Mouse (Mus musculus) erythroblast, adult 5-6 weeks (primary cell): ENCODE results near the gene Arhgef19. TPM values are rescaled to one million over a fixed set of nuclear protein-coding genes. Genes with fewer than 3 reads are reported as not detected.

Experiments
- ATAC-seq: replicated peaks from 2 replicates; pipeline ENCODE4 v1.8.0; 2016; ENCODE audit warnings: moderate number of reproducible peaks, mild to moderate bottlenecking, moderate TSS enrichment, inconsistent platforms; ENCODE audit not compliant: poor library complexity, low FRiP score, severe bottlenecking
- total RNA-seq, 2 experiments: library from RNA; stranded (forward) in 1 of 2; stranded (reverse) in 1 of 2; fragments of 150-400 nt in 1 of 2; fragments of 200-764, 138-1000 nt in 1 of 2; gene quantifications; 2 replicates each; pipeline versions ENCODE4 v1.2.3 to v1.2.4; 2015 to 2017; ENCODE audit warnings: low replicate concordance in 2 of 2

The Arhgef19 gene
- total RNA-seq, 2 experiments from 2014 or later: not detected

DNA sequence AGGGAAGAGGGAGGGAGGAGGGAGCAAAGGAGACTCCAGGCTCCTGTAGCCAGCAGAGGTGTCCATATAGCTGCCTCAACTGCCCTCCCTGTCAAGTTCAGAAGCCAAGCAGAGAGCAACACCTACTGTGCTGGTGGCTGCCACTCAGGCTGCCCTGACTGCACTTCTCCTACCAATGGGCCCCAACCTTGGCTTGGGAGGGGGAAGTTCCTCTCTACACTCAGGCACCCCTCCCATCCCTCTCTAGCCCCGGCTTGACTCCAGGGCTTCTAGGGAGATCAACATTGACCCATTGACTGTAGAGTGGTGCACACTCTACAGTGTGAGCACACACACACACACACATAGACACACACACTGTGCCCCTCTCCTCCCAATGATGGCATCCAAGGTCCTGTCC, 42.3 kb downstream of the Arhgef19 start:
- ATAC-seq: no peak

DNA sequence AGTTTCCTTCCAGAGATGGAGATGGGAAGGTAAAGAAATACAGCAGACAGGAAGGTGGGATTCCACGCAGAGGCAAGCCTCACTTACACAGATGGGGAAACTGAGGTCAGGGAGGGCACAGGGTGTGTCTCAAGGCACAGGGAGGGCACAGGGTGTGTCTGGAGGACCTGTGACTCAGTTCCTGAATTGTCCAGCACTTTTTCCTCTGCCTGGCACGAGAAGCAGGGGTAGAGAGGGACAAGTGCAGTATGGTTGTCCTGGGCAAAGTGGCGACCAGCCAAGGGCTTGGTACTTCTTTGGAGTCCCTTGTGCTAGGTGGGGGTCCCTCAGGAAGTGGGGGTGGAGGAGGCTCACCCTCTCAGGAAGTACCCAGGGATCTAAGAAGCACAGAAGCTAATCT, 42.8 kb downstream of the Arhgef19 start:
- ATAC-seq: no peak

DNA sequence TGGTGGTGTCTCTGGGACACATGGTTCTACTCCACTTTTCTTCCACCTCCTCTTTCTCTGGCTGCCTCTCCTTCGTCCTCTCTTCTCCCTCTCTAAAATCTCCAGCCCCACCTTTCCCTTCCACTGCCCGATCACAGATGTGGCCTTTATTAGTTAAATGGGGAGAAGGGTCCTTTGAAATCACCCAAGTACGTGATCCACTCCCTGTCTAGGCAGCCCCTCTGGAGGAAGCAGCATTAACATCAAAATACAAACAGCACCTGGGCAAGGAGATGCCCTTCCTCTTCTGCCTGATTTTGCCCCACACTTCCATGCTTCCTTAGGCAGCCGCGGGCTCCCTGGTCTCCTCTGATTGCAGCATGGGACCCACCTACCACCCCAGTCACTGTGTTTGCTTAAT, 43.3 kb downstream of the Arhgef19 start:
- ATAC-seq: no peak

DNA sequence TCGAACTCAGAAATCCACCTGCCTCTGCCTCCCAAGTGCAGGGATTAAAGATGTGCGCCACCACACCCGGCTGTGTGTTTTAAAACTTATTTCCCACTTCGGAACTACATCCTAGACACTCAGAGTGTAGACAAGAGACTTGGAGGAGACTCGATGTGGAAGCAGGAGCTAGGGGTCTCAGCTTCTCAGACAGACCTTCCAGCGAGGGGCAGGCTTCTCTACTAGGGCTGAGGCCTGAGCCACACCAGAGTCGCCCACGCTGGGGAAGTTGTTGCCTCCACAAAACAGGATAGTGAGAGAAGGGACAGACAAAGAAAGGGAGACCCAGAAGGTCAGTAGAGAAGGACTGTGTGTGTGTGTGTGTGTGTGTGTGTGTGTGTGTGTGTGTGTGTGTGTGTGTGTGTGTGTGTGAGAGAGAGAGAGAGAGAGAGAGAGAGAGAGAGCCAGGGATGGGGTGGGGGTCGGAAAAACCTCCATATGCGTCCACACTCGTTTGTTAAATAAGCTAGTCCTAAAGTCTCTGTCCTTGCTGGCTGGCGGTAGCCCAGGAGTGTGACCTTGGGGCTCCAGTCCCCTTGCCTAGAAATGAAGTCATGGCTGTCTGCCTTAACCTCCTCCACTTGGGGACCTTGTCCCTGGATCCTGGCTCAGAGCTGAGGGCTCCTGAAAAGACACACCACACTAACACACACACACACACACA, 44.0 kb downstream of the Arhgef19 start:
- no peak for ATAC-seq

DNA sequence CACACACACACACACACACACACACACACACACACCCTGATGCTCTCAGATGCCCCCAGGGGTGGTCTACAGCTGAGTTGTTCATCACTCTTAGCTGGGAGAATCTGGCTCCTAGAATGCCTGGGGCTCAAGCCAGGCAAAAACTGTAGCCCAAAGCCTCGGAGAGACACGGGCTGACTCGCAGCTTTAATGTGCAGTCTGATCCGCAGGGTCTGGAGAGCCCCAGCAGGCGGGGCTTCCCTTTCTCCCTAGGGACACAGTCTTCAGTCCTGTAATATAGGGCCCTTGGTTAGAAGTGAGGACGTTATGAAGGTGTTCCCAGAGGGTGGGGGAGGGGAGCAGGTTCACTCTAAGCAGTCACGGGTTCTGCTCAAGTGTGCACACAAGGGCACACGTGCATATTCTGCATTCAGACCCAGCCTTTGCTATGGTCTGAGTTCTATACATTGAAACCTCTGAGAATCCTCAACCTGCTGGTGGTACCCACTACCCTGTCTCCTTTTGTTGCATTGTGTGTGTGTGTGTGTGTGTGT, 44.6 kb downstream of the Arhgef19 start:
- no peak for ATAC-seq

DNA sequence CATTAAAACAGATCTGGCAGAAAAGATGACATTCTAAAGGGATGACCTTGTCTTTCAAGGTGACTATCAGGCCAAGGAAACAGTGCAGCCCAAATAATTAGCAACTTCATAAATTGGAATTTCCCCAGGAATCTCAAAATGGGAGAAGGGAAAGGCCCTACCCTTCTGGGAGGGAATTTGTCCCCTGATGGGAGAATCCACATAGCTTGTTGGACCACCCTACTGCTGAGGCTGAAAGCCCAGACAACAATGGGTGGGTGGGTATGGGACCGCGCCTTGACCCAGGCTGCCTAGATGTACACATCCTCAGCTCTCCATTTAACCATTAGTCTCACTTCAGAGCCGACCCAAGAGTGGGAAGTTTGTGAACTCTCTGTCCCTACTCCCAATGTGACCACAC, 45.2 kb downstream of the Arhgef19 start:
- ATAC-seq: no peak

DNA sequence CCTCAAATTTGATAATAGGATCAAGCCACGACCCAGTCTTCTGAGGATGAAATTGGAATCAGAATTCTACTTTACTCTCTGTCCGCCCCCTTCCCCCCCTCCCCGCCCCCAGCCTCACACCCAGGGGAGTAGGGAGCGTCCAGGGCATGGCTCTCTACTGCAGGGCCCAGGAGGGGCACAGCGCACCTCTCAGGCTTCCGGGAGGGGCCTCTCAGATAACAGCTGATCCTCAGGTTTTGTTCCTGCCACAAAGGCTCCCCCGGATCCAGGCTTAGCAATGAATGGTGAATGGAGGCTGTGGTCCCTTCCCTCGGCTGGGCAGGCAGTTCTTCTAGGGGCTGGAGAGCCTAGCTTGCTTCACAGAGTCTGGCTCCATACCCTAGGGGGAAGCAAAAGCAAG, 45.8 kb downstream of the Arhgef19 start:
- ATAC-seq: no peak

DNA sequence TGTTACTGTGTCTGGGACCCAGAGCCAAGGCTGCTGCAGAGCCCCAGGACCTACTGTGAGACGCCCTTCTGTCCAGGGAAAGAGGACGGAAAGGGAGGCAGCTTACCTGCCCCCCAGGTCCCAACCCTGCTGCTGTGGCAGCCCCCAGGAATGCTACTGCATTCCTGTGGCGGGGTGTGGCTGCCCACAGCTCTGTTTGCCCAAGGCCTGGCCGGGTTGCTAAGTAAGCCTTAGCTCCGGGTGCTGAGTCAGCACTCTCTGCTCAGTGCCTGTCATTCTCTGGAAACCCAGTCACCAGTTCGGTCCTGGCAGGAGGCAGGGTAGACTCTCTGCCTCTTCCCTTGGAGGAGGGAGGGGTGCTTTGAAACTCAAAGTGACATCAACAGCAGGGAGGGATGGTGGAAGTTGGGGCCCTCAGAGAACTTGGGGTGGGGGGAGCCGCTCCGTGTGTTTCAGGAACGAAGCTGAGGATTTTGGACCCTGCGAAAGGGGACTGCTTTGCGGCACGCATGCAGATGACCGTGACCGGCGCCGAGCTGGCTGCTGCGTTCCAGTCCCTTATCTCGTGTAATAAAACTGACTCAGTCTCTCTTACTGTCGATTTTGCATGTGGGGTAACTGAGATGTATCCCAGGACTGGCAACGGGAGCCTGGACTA, 47.7 kb downstream of the Arhgef19 start:
- ATAC-seq: no peak

DNA sequence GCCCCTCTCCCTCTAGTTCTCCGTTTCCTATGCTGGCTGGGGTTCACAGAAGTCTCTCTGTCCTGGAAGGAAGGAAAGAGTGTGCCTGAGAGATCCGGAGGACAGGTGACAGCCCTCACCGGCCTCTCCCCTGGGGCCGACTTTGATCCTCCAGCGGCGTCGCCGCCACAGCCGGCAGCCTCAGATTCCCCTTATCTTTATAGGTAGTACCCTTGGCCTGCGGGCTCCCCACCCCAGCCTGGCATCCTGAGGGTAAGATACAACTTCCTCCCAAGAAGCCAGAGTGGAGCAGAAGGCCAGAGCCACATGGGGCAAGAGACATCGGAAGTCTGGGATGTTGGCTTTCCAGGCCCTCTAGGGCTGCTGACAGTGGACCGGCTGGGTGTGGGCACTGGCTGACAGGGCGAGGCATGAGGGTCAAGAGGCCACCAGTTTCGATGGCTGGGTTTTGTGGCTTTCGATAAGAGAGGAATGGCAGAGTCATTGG, 48.3 kb downstream of the Arhgef19 start:
- ATAC-seq: no peak

DNA sequence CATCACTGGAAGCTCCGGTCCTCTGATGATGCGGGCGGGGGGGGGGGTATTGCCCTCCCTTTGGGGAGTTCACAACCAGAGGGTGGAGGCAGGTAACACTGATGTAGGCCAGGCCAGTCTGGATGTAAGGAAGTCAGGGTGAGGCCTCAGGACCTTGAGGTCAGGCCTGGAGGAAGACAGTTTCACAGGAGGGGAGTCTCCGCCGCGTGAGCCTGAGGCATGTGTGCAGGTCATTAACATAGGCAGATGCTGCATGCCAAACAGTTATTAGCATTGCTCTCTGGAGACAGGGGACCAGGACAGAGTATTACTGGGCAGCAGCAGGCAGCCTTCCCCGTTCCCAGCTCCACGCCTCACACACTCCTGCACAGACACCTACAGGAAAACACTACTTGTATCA, 48.9 kb downstream of the Arhgef19 start:
- no peak for ATAC-seq

DNA sequence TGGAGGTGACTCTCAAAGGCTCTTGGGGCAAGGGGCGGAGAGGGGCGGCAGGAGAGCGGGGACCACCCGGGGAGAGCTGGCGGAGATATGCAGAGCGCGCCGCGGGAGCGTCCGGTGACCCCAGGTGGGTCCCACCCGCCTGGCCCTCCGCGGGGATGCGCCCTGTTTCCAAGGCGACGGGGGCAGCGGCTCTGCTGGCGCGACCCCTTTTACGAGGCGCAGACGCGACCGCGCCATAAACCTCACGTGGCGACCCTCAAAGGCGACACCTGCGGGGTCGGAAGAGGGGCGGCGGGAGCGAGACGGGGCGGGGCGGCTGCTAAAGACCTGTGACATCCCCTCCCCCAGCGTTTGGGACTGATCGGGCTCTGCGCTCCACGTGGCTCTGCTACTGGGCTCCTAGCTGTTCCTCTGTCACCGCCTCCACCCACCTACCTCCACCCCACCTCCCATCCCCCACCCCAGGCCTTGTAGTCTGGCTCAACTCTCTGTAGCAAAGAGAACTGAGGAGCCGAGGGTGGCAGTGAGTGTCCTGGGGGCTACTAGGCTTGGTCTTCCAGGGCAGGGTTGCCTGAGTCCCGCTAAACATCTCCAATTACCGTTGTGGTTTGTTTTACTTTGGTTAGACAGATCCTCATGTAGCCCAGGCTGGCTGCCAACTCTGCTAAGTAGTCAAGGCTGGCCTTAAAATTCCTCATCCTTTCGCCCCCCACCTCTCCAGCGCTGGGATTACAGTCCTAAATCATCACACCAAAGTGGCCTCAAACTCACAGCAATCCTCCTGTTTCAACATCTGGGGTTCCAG, 52.5 kb downstream of the Arhgef19 start:
- no peak for ATAC-seq

DNA sequence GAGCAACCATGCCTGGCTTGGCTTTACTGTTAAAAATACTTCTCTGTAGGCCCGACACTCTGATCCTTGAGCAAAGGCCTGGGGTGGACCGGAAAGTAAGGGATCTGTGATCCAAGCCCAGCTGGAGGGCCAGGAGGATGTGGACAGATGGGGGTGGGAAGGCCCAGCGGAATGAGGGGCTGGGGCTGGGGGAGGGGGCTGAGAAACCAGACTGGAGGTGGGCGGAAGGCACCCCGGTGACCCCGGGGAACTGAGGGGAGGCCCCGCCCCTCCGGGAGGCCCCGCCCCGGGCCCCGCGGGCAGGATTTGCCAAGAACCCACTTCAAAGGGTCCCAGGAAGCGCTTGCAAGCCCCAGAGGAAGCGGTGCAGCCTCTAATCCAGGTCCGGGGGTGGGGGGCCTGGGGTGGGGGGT, 56.5 kb downstream of the Arhgef19 start:
- ATAC-seq: no peak

DNA sequence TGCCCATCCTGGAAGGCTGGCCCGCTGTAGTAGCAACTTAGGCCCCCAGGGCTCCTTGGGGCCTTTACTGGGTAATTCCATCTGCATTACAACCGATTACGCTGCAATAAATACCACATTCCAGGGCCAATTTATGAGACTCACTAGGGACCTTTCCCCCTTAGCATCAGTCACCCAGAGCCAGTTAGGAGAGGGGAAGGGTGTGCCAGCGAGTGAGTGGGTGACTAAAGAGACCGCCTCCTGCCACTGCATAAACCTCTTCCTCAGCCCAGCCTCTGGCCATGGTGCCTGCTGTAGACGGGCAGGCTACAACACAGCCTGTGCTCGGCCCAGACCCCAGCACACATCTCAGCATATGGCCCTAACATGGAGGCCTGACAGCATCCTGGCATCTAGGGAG, 58.6 kb downstream of the Arhgef19 start:
- no peak for ATAC-seq

DNA sequence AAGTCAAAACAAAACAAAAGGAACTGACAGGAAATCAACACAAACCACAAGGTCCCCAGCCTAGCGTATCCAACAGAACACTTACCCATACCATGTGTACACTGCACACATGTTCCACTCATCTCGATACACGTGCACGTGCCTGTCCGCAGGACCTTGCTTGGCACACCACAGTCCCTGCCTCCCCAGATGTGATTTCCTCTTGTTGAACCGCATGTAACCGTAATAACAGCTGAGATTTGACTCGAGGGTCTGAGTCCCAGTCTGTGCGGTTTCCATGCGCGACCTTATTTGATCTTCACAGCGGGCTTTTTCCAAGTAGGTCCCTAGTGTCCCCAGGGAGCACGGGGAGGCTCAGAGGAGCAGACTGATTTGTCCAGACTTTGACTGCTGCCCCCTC, 60.1 kb downstream of the Arhgef19 start:
- ATAC-seq: no peak

DNA sequence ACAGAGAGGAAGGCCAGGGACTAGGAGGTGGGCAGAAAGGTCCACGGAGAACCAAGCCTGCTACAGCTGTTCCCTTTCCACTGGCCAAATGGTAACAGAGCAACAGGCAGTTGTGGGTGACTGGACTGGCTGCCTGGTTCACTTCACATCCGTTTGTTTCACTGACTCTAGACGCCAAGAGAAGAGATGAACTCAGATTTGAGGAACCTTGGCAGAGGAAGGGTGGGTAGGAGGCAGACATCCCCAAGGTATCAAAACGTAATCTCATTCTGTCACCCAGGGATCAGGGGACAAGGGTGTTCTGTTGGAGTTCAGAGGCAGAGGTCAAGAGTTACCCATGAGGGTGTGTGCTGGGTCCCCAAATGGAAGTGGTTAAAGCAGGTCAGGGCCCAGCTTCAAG, 60.9 kb downstream of the Arhgef19 start:
- ATAC-seq: no peak

DNA sequence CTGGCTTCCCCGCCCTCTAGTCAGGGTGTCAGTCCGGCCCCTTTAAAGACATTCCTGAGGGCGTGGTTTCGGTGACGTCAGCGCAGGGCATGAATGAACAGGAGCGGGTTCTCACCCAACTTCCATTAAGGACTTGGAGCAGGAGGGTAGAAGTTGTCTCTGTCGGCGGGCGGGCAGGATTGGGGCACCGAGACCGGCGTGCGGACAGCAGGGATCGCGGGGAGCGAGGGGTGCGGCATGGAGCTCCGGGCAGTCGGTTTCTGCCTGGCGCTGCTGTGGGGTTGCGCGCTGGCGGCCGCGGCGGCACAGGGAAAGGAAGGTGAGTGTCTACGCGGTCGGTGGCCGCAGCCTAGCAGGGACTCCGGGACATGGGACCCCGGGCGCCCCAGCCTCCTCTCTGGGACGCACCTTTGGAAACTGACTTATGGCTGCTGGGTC, 61.8 kb downstream of the Arhgef19 start, which contains the start of gene Epha2:
Gene Epha2 (plus strand): TSS at position 125 of the 438 bp plus-strand sequence.
- ATAC-seq: no peak

DNA sequence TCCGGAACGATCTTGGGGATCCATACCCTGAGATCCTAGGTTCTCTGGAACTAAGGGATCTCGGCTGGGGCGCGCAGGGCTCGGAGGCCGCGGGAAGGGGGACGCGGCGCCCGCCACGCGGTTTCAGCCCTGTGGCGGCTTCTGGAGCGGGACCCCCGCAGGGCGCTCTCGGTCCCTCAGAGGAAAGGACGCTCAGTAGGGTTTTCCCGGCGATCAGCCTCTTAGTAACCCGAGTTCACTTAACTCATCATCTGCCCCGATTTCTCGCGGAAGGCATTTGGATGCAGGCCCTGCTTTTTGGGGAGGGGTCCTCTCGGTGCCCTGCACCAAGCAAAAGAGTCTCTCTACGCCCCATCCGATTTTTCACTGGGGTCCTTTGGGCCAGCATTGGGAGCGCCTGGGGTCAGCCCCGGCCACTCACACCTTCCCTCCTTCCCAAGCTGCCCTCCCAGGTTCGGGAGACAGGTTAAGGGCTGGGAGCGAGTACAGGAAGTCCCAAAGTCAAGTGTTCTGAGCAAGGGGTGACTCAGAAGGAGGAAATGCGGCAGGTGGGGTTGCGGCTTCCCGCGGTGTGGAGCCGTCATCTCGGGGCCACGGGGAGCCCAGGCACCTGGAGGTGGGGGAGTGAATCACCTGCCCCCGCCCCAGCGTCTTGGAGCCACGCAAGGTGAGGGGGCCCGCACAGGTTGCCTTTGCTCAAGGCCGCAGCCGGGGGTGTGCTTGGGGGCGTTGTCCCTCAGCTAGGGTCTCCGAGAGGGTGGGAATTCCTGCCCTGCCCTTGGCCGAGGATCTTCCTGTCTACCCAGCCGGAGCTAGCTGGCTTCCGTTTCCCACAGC, 62.5 kb downstream of the Arhgef19 start:
- ATAC-seq: no peak

DNA sequence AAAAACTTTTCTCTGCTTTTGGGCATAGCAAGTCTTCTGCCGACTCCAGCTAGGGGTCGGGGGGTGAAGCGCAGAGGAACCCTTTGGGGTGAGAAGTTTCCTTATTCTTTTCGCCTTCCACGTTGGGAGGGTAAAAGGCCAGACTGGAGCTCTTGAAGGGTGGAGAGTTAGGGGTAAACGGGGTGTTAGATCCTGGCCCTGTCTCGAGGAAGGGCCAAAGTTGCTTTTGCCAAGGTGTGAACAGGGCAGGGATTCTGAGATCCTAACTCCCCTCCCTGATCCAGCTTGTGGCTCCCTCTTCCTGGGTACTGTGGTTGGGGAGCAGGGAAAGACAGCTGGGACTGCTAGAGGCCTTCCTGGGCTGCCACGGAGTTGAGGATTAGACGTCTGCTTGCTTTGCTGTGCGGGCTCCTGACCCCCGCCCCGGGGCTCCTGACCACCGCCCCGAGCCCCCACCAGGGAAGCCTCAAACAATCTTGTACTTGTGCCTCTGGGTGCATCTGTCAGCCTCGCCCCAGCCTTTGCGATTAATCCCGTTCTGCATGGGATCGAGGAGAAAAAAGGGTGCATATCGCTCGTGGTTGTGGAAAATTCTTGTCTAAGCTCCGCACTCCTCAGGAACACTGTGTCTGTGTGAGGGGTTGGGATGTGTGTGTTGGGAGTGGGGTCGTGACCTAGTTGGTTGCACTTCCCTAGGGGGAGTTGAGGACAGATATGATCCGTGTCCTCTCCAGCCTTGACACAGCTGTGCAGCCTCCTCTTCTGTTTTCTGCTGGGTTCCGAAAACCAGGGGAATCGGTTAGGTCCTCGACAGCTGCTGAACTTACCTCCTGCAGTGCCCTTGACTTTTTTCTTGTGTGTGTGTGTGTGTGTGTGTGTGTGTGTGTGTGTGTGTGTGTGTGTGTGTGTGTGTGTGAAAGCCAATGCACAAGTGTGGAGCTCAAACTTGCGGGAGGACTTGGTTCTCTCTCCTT, 63.4 kb downstream of the Arhgef19 start:
- ATAC-seq: no peak
